ENCODE assay signal across 17 mouse cellular contexts in the genomic region with DNA sequence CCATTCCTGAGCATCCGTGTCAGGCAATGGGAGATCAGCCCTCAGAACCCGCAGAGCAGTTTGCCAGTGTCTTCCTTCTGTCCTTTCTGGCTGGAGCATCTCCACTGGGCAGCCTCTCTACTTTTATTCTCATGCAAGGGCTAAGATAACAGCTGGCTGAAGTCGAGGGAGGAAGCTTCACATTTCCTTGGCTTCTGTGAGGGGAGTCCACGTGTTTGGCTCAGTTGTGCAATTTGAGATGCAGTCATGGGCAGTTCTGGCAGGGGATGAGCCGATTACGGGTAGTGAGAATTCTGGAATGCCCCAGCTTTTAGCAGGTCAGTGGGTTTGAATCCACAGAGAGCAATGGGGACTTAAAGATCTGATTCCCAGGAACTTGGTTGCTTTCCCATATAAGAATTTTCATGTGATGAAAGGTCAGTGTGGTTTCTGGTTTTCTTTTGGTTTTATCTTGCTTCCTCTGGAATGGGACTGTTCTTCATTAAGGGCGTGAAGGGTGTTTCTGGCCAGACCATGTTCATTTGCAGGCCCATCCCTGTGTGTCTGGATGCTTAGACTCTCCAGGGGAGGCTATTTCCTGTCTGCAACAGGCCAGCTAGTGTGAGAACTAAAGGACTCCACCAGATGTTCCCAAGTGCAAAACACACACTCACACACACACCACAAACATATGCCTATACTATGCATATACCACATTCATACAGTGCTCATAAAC. TPM values are rescaled to one million over a fixed set of nuclear protein-coding genes. Genes with fewer than 3 reads are reported as not detected.
DNase-seq lines count a peak whose midpoint lies in the region; ATAC-seq lines count a peak whose summit lies in the region.
"Had no signal": no experiment of that assay in that cellular context is flagged by ENCODE, and none has a peak within 500 bp of the region (broad histone marks: within the 10 kb centered on the region; RNA-seq: fewer than 3 reads in every experiment).

No protein-coding gene starts in this region.

- H3K27ac ChIP-seq in kidney, embryonic 14.5 days (ENCODE audit: low read depth, low read length) = no peak overlapping the region
- H3K27ac ChIP-seq: liver, embryonic 13.5 days had no signal

- WGBS in kidney, embryonic 14.5 days = 75% methylated on average over 7 of the region's 7 CpGs

- peak; percentile 16 for DNase-seq in left cerebral cortex, postnatal 4 days
- DNase-seq in left cerebral cortex, adult 18-20 months (ENCODE audit: low spot score in 2 of 2) = no peak
- peak; percentile 46 to 61 for DNase-seq in gastrocnemius, adult 8-10 months (ENCODE audit: low spot score in 2 of 2)
- peak; percentile 41 to 62 for DNase-seq in heart, postnatal 14 days
- DNase-seq in lung, postnatal 36 days = peak; percentile 81
- DNase-seq in thymus, postnatal 10 days (ENCODE audit: low spot score in 2 of 2) = no peak
- DNase-seq: adrenal gland, postnatal 25 days; cerebellum, adult 11 months; kidney, adult 18-20 months; layer of hippocampus, adult 9-11 months; liver, embryonic 13.5 days; midbrain, embryonic 14.5 days had no signal

- ATAC-seq in monocyte, adult 5-6 weeks (replicated peaks; ENCODE audit: insufficient number of reproducible peaks, low FRiP score, low TSS enrichment, poor library complexity, severe bottlenecking) = no peak
- ATAC-seq in kidney, embryonic 14.5 days (ENCODE audit: low FRiP score, low TSS enrichment) = no peak; the same call in 1 of the 2 replicates
- ATAC-seq: forebrain, embryonic 14.5 days had no signal

- no peak overlapping the region for H3K4me3 ChIP-seq in kidney, embryonic 14.5 days (ENCODE audit: low read length)
- H3K4me3 ChIP-seq: liver, embryonic 13.5 days had no signal

- intact Hi-C loops in left cerebral cortex, postnatal 4 days (cut with DNase I) = no loop called here
- intact Hi-C loops in heart, postnatal 14 days (cut with DNase I) = no loop called here

- peaks cover 64% of the 10 kb centered on the region for H3K9me3 ChIP-seq in kidney, embryonic 14.5 days (ENCODE audit: control insufficient read depth, low read length)

- H3K4me2 ChIP-seq in kidney, embryonic 14.5 days (replicated peaks; ENCODE audit: low read depth, low read length) = no peak overlapping the region
- H3K4me2 ChIP-seq: liver, embryonic 13.5 days had no signal

- H3K27me3 ChIP-seq in kidney, embryonic 14.5 days (ENCODE audit: control insufficient read depth, insufficient read depth, low read length) = no peaks in the 10 kb centered on the region
- H3K27me3 ChIP-seq: liver, embryonic 13.5 days had no signal

- H3K9ac ChIP-seq in kidney, embryonic 14.5 days (ENCODE audit: low read depth, low read length) = no peak overlapping the region
- H3K9ac ChIP-seq: liver, embryonic 13.5 days had no signal

- H3K36me3 ChIP-seq in kidney, embryonic 14.5 days (ENCODE audit: control insufficient read depth, insufficient read depth, low read length) = no peaks in the 10 kb centered on the region
- H3K36me3 ChIP-seq: liver, embryonic 13.5 days had no signal

- H3K4me1 ChIP-seq in kidney, embryonic 14.5 days (ENCODE audit: control insufficient read depth, insufficient read depth, low read length) = no peaks in the 10 kb centered on the region
- H3K4me1 ChIP-seq: liver, embryonic 13.5 days had no signal

RNA-seq across cellular contexts. Expression of gene Smok2a, which starts 8.7 kb away (rescaled TPM):
- not detected for total RNA-seq in left cerebral cortex, postnatal 4 days (2021)
- not detected for total RNA-seq in left cerebral cortex, adult 18-20 months (2021)
- not detected for total RNA-seq in gastrocnemius, adult 8-10 months (2022)
- total RNA-seq in heart, postnatal 14 days (2021) = not detected
- total RNA-seq in monocyte, adult 5-6 weeks (2017) = not detected in 3 replicates
- not detected in 2 replicates for polyA plus RNA-seq in kidney, embryonic 14.5 days (2014; fragmentation: Nextera tagmentation; extraction: Ambion mirVana)
- total RNA-seq: adrenal gland, postnatal 25 days had no signal
- polyA plus RNA-seq: forebrain, embryonic 14.5 days; heart, embryonic 16.5 days; liver, embryonic 13.5 days; midbrain, embryonic 14.5 days; neural tube, embryonic 14.5 days had no signal

RNA-seq across cellular contexts. Expression of gene Smok2b, which starts 17.8 kb away (rescaled TPM):
- not detected for total RNA-seq in left cerebral cortex, postnatal 4 days (2021)
- under 1 TPM in 1 of 2 experiments, not detected in 1; 0.21 TPM for total RNA-seq in left cerebral cortex, adult 18-20 months (2021)
- not detected for total RNA-seq in gastrocnemius, adult 8-10 months (2022)
- not detected for total RNA-seq in heart, postnatal 14 days (2021)
- not detected in 3 replicates for total RNA-seq in monocyte, adult 5-6 weeks (2017)
- polyA plus RNA-seq in kidney, embryonic 14.5 days (2014; fragmentation: Nextera tagmentation; extraction: Ambion mirVana) = not detected in 2 replicates
- total RNA-seq: adrenal gland, postnatal 25 days had no signal
- polyA plus RNA-seq: forebrain, embryonic 14.5 days; heart, embryonic 16.5 days; liver, embryonic 13.5 days; midbrain, embryonic 14.5 days; neural tube, embryonic 14.5 days had no signal

Comparison
In these comparisons a context has a peak if more than half of its experiments do, and no peak if none do; other contexts are left out.
1. DNase-seq: peak in left cerebral cortex, postnatal 4 days (single experiment), gastrocnemius, adult 8-10 months (2 of 2), heart, postnatal 14 days (2 of 2) and lung, postnatal 36 days (single experiment); none in left cerebral cortex, adult 18-20 months (0 of 2) and thymus, postnatal 10 days (0 of 2).